Mouse (Mus musculus): Measurements from ENCODE around the gene Gm42906.

DNA sequence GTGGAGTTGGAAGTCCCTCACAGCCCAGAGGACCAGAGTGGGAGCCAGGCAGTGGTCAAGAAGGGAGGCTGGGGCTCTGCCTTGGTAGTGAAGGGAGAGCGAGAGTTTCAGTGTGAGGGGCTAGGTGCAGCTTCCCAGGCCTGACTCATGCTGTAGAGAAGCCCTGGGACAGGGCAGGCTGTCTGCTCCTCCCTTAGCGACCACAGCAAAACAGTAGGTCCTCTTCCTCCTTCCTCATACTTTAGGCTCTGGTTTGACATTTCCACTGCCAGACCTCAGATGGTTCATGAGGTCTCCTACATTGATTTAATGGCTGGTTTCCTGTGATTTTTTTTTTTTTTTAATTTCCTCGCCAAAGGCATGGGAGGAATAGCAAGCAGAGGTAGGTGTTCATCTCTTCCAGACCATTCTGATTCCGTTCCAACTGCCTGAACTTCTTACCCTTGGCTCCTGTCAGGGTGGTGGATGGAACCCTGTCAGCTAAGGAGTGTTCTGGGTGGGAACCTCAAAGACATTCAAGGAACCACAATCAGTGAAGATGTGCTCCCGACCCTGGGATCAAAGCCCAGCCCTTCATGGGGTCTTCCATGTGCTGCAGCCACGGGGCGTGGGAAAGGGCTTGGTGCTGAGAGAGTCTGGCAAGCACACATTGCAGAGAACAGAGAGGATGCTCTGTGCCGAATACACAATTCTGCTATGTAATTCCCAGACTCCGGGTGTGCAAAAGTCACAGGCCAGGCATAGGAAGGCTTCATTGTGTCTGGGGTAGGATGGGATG is 341.3 kb downstream of the Gm42906 start:
- no peak for TF ChIP-seq CTCF (IDR thresholded peaks at IDR 0.05; ENCODE audit: low read depth)
- no peak for TF ChIP-seq EP300 (IDR thresholded peaks at IDR 0.05; ENCODE audit: low read depth)

Data from liver, postnatal 0 days (tissue).